Mouse (Mus musculus) stomach, postnatal 0 days (tissue): ENCODE results near the gene Tssc4. TPM values are rescaled to one million over a fixed set of nuclear protein-coding genes. Genes with fewer than 3 reads are reported as not detected.
A peak's percentile ranks its signal among the peaks of the same experiment; 100 is the strongest.

ENCODE experiments used
- ATAC-seq: fragments of 200-750 bp; cut with Nextera tagmentation; 2 replicates; pipeline ENCODE4 v1.8.0; 2017; ENCODE audit not compliant: low FRiP score, low TSS enrichment
- DNase-seq: peaks from one replicate; pipeline ENCODE4 v3.0.0-alpha.2; 2016; ENCODE audit warnings: low spot score
- H3K27ac ChIP-seq: fragments of 300-500 bp; sonication (generic); replicated peaks from 2 replicates; pipeline ENCODE4 v1.5.1; 2014; ENCODE audit warnings: mild to moderate bottlenecking, control low read depth
- H3K27me3 ChIP-seq: fragments of 300-500 bp; sonication (generic); 2 replicates; pipeline ENCODE4 v1.6.1; 2014; ENCODE audit warnings: low read length; ENCODE audit not compliant: control insufficient read depth, insufficient read depth
- H3K36me3 ChIP-seq: fragments of 300-500 bp; sonication (generic); 2 replicates; pipeline ENCODE4 v1.6.1; 2014; ENCODE audit warnings: low read length, mixed read lengths; ENCODE audit not compliant: control insufficient read depth, insufficient read depth
- H3K4me1 ChIP-seq: fragments of 300-500 bp; sonication (generic); replicated peaks from 2 replicates; pipeline ENCODE4 v1.6.1; 2014; ENCODE audit warnings: antibody characterized with exemption; ENCODE audit not compliant: control insufficient read depth, insufficient read depth
- H3K4me2 ChIP-seq: fragments of 300-500 bp; sonication (generic); replicated peaks from 2 replicates; pipeline ENCODE4 v1.6.1; 2014; ENCODE audit warnings: low read depth, mild to moderate bottlenecking, control low read depth, moderate library complexity
- H3K4me3 ChIP-seq: fragments of 300-500 bp; sonication (generic); 2 replicates; pipeline ENCODE4 v1.5.1; 2014; ENCODE audit warnings: low read depth, low read length, control low read depth
- H3K9ac ChIP-seq: fragments of 300-500 bp; sonication (generic); 2 replicates; pipeline ENCODE4 v1.6.1; 2014; ENCODE audit warnings: mild to moderate bottlenecking, low read length, control low read depth, mixed read lengths
- H3K9me3 ChIP-seq: fragments of 300-500 bp; sonication (generic); 2 replicates; pipeline ENCODE4 v1.6.1; 2016; ENCODE audit warnings: low read length; ENCODE audit not compliant: control insufficient read depth
- CTCF ChIP-seq: IDR thresholded peaks from 2 replicates; pipeline ENCODE4 v1.5.1; 2016; ENCODE audit warnings: antibody characterized with exemption, low read depth, mild to moderate bottlenecking, moderate library complexity
- EP300 ChIP-seq: optimal IDR thresholded peaks from 2 replicates; pipeline ENCODE3; 2016; ENCODE audit warnings: antibody characterized with exemption
- WGBS: fragments of 180-500 bp; shearing (Covaris S2); extraction: QIAGEN DNeasy Blood & Tissue Kit; methylation state at CpG from one replicate; pipeline ENCODE4 v1.1.7; 2014; 5-methylcytosine and 5-hydroxymethylcytosine counted together
- polyA plus RNA-seq: library from polyadenylated mRNA; unstranded; fragments of >200 nt; fragmentation: Nextera tagmentation; extraction: Ambion mirVana; gene quantifications from 2 replicates; pipeline ENCODE4 v1.2.1, GENCODE M21; 2015

The Tssc4 gene
- polyA plus RNA-seq, 1 experiment from 2014 or later, result 44.7 TPM

GRCm38 (mm10) chr7:143093847-143094246 is 24.8 kb downstream of the Tssc4 start:
- TF ChIP-seq EP300 (no peak), CTCF (no peak)
- Histone ChIP-seq H3K27ac (no peak overlapping the region), H3K4me3 (no peak overlapping the region), H3K9ac (no peak overlapping the region), H3K4me1 (no peaks in the 10 kb centered on the region), H3K9me3 (no peaks in the 10 kb centered on the region), H3K27me3 (no peaks in the 10 kb centered on the region), H3K4me2 (no peak overlapping the region), H3K36me3 (no peaks in the 10 kb centered on the region)
- ATAC-seq, result no peak
- DNase-seq, result no peak
- WGBS, result 67% methylated on average over 3 of the region's 3 CpGs

GRCm38 (mm10) chr7:143094592-143095553 is 25.8 kb downstream of the Tssc4 start, which contains the start of gene Trpm5:
Trpm5 (minus strand) TSS chr7:143094642.
- DNase-seq (peak; percentile 74), ATAC-seq (peak; percentile 22; the same call in 1 of the 2 replicates)
- 33% methylated on average over 10 of the region's 10 CpGs for WGBS
- no peak within 1 kb of the TSS for H3K4me2 ChIP-seq
- H3K4me3 ChIP-seq, result no peak within 1 kb of the TSS
- no peaks in the 10 kb centered on the region for H3K9me3 ChIP-seq
- TF ChIP-seq CTCF, result peak; percentile 94
- no peak for TF ChIP-seq EP300
- H3K27ac ChIP-seq, result no peak within 1 kb of the TSS
- H3K27me3 ChIP-seq, result no peaks in the 10 kb centered on the region
- H3K9ac ChIP-seq, result no peak within 1 kb of the TSS
- H3K4me1 ChIP-seq, result no peaks in the 10 kb centered on the region
- no peaks in the 10 kb centered on the region for H3K36me3 ChIP-seq

DNA sequence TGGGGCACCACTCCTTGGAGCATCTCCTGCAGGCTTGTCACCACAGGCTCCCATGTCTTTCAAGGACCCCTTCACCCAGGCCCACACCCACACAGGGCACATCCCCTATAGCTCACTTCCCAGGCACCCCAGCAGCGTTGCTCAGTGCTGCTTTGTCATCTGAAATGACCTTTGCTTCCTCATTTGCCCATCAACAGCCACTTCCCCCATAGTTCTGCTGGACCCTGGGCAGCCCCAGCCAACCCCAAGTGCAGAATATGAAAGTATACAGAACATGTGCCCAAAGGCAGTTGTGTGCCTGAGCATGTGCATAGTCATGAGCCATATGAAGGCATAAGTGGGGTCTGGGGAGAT is 26.5 kb downstream of the Tssc4 start:
- ATAC-seq (no peak), DNase-seq (no peak)
- 68% methylated on average over 1 of the region's 1 CpGs for WGBS
- Histone ChIP-seq H3K4me3 (no peak overlapping the region), H3K9ac (no peak overlapping the region), H3K4me1 (no peaks in the 10 kb centered on the region), H3K27ac (no peak overlapping the region), H3K9me3 (no peaks in the 10 kb centered on the region), H3K36me3 (no peaks in the 10 kb centered on the region), H3K4me2 (no peak overlapping the region), H3K27me3 (no peaks in the 10 kb centered on the region)
- no peak for TF ChIP-seq EP300
- TF ChIP-seq CTCF, result no peak

DNA sequence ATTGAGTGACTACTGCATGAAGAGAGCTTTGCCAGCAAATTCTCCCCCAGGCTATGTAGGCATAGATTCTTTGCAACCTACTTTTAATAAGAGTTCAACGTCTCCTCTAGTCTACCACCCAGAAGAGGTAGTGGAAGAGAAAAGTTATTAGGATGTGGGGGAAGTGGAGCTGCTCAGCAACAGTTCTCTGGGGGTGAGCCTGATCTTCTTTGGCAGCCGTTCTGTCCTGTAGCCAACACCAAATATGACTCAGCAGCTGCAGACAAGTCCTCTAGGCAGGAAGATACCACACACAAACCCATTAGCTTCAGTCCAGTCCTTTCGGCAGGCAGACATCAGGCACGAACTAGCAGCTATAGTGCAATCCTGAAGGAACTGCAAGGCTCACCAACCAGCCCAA is 31.7 kb downstream of the Tssc4 start:
- TF ChIP-seq CTCF, result no peak
- no peak for TF ChIP-seq EP300
- Histone ChIP-seq H3K4me3 (no peak overlapping the region), H3K9me3 (no peaks in the 10 kb centered on the region), H3K36me3 (no peaks in the 10 kb centered on the region), H3K4me2 (no peak overlapping the region), H3K9ac (no peak overlapping the region), H3K27ac (no peak overlapping the region), H3K27me3 (no peaks in the 10 kb centered on the region), H3K4me1 (no peaks in the 10 kb centered on the region)
- ATAC-seq, result no peak
- WGBS, result 45% methylated on average over 4 of the region's 4 CpGs
- no peak for DNase-seq

GRCm38 (mm10) chr7:143105258-143105897 is 36.3 kb downstream of the Tssc4 start:
- Histone ChIP-seq H3K4me1 (0 out of 2 replicates have a peak, but pooled peaks cover 2% of the 10 kb centered on the region), H3K36me3 (no peaks in the 10 kb centered on the region), H3K27ac (no peak overlapping the region), H3K4me2 (no peak overlapping the region), H3K27me3 (peaks cover 6% of the 10 kb centered on the region; the same call in 1 of the 2 replicates), H3K9ac (no peak overlapping the region), H3K4me3 (no peak overlapping the region), H3K9me3 (no peaks in the 10 kb centered on the region)
- TF ChIP-seq CTCF, result no peak
- no peak for TF ChIP-seq EP300
- peak; percentile 41; the same call in 1 of the 2 replicates for ATAC-seq
- peak; percentile 79 for DNase-seq
- 50% methylated on average over 11 of the region's 11 CpGs for WGBS

DNA sequence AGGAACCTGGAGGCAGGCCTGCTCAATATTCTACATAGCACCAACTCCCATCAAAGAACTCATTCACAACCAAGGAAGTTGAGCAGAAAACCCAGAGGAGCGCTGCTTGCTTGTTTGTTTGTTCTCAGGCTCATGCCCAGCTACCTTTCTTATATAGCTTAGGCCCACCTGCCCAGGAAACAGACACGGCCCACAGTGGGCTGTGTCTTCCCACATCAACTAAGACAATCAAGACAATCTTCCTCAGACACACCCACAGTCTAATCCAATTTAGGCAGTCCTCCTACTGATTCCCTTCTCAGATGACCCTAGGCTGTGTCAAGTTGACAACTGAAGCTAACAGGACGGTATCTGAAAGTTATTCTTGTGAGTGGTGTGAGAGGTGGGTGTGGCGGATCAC is 37.0 kb downstream of the Tssc4 start, which contains the start of gene Kcnq1:
Gene Kcnq1, plus strand, starts transcription at position 301 of the 400 bp plus-strand sequence.
- peaks cover 6% of the 10 kb centered on the region; the same call in 1 of the 2 replicates for H3K27me3 ChIP-seq
- WGBS, result 77% methylated on average over 4 of the region's 4 CpGs
- peak within 1 kb of the TSS; percentile 64 for H3K4me2 ChIP-seq
- peak within 1 kb of the TSS; percentile 42 for H3K4me3 ChIP-seq
- no peaks in the 10 kb centered on the region for H3K36me3 ChIP-seq
- H3K9ac ChIP-seq, result peak within 1 kb of the TSS; percentile 51
- TF ChIP-seq CTCF (no peak), EP300 (no peak)
- DNase-seq (no peak), ATAC-seq (no peak)
- H3K27ac ChIP-seq, result peak within 1 kb of the TSS; percentile 56
- H3K4me1 ChIP-seq, result 0 out of 2 replicates have a peak, but pooled peaks cover 2% of the 10 kb centered on the region
- H3K9me3 ChIP-seq, result no peaks in the 10 kb centered on the region
